Mouse (Mus musculus) MEL (cell line): ENCODE measurements around the gene Zc3hc1. TPM values are rescaled to one million over a fixed set of nuclear protein-coding genes. Genes with fewer than 3 reads are reported as not detected.

Experiments used
- DNase-seq: peaks from one replicate; pipeline ENCODE4 v3.0.0; 2011; ENCODE audit warnings: low read depth, low spot score
- H3K27ac ChIP-seq: 2 replicates; pipeline ENCODE4 v1.5.1; 2012; ENCODE audit warnings: low read depth, mild to moderate bottlenecking, control low read depth, low read length, moderate library complexity; ENCODE audit not compliant: control insufficient read depth
- H3K27me3 ChIP-seq, 2 experiments: fragments of 150-350 bp in 1 of 2; sonication (generic) in 1 of 2; 2 replicates each; pipeline ENCODE4 v1.6.1; 2012; ENCODE audit warnings: low read length in 2 of 2, mild to moderate bottlenecking in 2 of 2, improper control_type of control experiment in 1 of 2, moderate library complexity in 1 of 2; ENCODE audit not compliant: insufficient read depth in 2 of 2, control insufficient read depth in 1 of 2
- H3K36me3 ChIP-seq, 2 experiments: 2 replicates each; pipeline ENCODE4 v1.6.1; 2012 to 2014; ENCODE audit warnings: low read length in 2 of 2, improper control_type of control experiment in 1 of 2, inconsistent platforms in 1 of 2, mild to moderate bottlenecking in 1 of 2; ENCODE audit not compliant: insufficient read depth in 2 of 2, control insufficient read depth in 1 of 2
- H3K4me1 ChIP-seq, 2 experiments: fragments of 150-350 bp in 1 of 2; sonication (generic) in 1 of 2; 2 replicates each; pipeline ENCODE4 v1.6.1; 2012; ENCODE audit warnings: low read length in 2 of 2, improper control_type of control experiment in 1 of 2, mild to moderate bottlenecking in 1 of 2; ENCODE audit not compliant: insufficient read depth in 2 of 2, control insufficient read depth in 1 of 2
- H3K4me3 ChIP-seq, 2 experiments: fragments of 150-350 bp in 1 of 2; sonication (generic) in 1 of 2; 2 replicates each; pipeline ENCODE4 v1.5.1; 2012; ENCODE audit warnings: low read depth in 2 of 2, low read length in 2 of 2, mild to moderate bottlenecking in 2 of 2, moderate library complexity in 2 of 2, control low read depth in 1 of 2, improper control_type of control experiment in 1 of 2; ENCODE audit not compliant: control insufficient read depth in 1 of 2, insufficient read depth in 1 of 2
- H3K79me2 ChIP-seq: 2 replicates; pipeline ENCODE4 v1.6.1; 2012; ENCODE audit warnings: mild to moderate bottlenecking, low read length, moderate library complexity; ENCODE audit not compliant: control insufficient read depth, poor library complexity, insufficient read depth
- H3K9ac ChIP-seq: 2 replicates; pipeline ENCODE4 v1.6.1; 2012; ENCODE audit warnings: low read depth, mild to moderate bottlenecking, control low read depth, low read length, moderate library complexity; ENCODE audit not compliant: control insufficient read depth, poor library complexity, severe bottlenecking
- H3K9me3 ChIP-seq: fragments of 150-350 bp; sonication (generic); replicated peaks from 2 replicates; pipeline ENCODE4 v1.6.1; 2012; ENCODE audit warnings: mild to moderate bottlenecking, low read length, improper control_type of control experiment, moderate library complexity; ENCODE audit not compliant: insufficient read depth
- CHD1 ChIP-seq: IDR thresholded peaks from 2 replicates; pipeline ENCODE4 v1.6.1; 2012; ENCODE audit warnings: low read depth, mild to moderate bottlenecking, inconsistent platforms, low read length, improper control_type of control experiment
- CTCF ChIP-seq, 3 experiments: IDR thresholded peaks in 2 of 3; conservative IDR thresholded peaks in 1 of 3; 2 replicates each; pipeline ENCODE4 v1.5.1; 2011 to 2012; ENCODE audit warnings: low read length in 3 of 3, low read depth in 2 of 3, mild to moderate bottlenecking in 2 of 3, improper control_type of control experiment in 1 of 3, inconsistent platforms in 1 of 3, mixed read lengths in 1 of 3, moderate library complexity in 1 of 3; ENCODE audit not compliant: control insufficient read depth in 1 of 3, insufficient read depth in 1 of 3, poor library complexity in 1 of 3, severe bottlenecking in 1 of 3
- ETS1 ChIP-seq: IDR thresholded peaks from 2 replicates; pipeline ENCODE4 v1.6.1; 2012; ENCODE audit warnings: low read depth, mild to moderate bottlenecking, inconsistent platforms, low read length, improper control_type of control experiment, moderate library complexity
- HCFC1 ChIP-seq: IDR thresholded peaks from 2 replicates; pipeline ENCODE4 v1.6.1; 2012; ENCODE audit warnings: low read depth, mild to moderate bottlenecking, inconsistent platforms, low read length, improper control_type of control experiment, moderate library complexity
- JUND ChIP-seq: IDR thresholded peaks from 2 replicates; pipeline ENCODE4 v1.6.1; 2011; ENCODE audit warnings: low read depth, mild to moderate bottlenecking, improper control_type of control experiment, low read length
- KAT2A ChIP-seq: conservative IDR thresholded peaks from 2 replicates; pipeline ENCODE4 v1.6.1; 2012; ENCODE audit warnings: low read depth, low read length, improper control_type of control experiment, inconsistent platforms
- MAFK ChIP-seq: IDR thresholded peaks from 2 replicates; pipeline ENCODE4 v1.6.1; 2011; ENCODE audit warnings: low read depth, mild to moderate bottlenecking, low read length, improper control_type of control experiment, borderline replicate concordance
- MAX ChIP-seq: IDR thresholded peaks from 2 replicates; pipeline ENCODE4 v1.6.1; 2011; ENCODE audit warnings: low read length, improper control_type of control experiment
- MEF2A ChIP-seq: IDR thresholded peaks from 2 replicates; pipeline ENCODE4 v1.6.1; 2014; ENCODE audit warnings: low read depth, mild to moderate bottlenecking, inconsistent platforms, low read length, improper control_type of control experiment; ENCODE audit not compliant: poor library complexity, insufficient replicate concordance, severe bottlenecking; ENCODE audit errors: extremely low read depth
- NELFE ChIP-seq: IDR thresholded peaks from 2 replicates; pipeline ENCODE4 v1.6.1; 2011; ENCODE audit warnings: low read depth, low read length, improper control_type of control experiment
- POLR2A ChIP-seq, 2 experiments: IDR thresholded peaks; 2 replicates each; pipeline ENCODE4 v1.6.1; 2011 to 2012; ENCODE audit warnings: low read length in 2 of 2, mild to moderate bottlenecking in 2 of 2, control low read depth in 1 of 2, improper control_type of control experiment in 1 of 2, low read depth in 1 of 2, moderate library complexity in 1 of 2; ENCODE audit not compliant: control insufficient read depth in 1 of 2, insufficient read depth in 1 of 2, poor library complexity in 1 of 2
- RAD21 ChIP-seq: IDR thresholded peaks from 2 replicates; pipeline ENCODE4 v1.6.1; 2011; ENCODE audit warnings: mild to moderate bottlenecking, low read depth, low read length, improper control_type of control experiment
- RCOR1 ChIP-seq: IDR thresholded peaks from 2 replicates; pipeline ENCODE4 v1.6.1; 2012; ENCODE audit warnings: low read depth, mild to moderate bottlenecking, inconsistent platforms, low read length, improper control_type of control experiment
- SIN3A ChIP-seq: IDR thresholded peaks from 2 replicates; pipeline ENCODE4 v1.6.1; 2012; ENCODE audit warnings: low read length, improper control_type of control experiment, inconsistent platforms
- TAL1 ChIP-seq: IDR thresholded peaks from 2 replicates; pipeline ENCODE4 v1.6.1; 2012; ENCODE audit warnings: mild to moderate bottlenecking, inconsistent platforms, low read length, moderate library complexity, mixed read lengths
- TBP ChIP-seq: IDR thresholded peaks from 2 replicates; pipeline ENCODE4 v1.8.0; 2011; ENCODE audit warnings: low read depth, low read length, improper control_type of control experiment
- TCF12 ChIP-seq: IDR thresholded peaks from 2 replicates; pipeline ENCODE4 v1.6.1; 2014; ENCODE audit warnings: low read depth, mild to moderate bottlenecking, inconsistent platforms, low read length, improper control_type of control experiment, moderate library complexity
- USF1 ChIP-seq: IDR thresholded peaks from 2 replicates; pipeline ENCODE4 v1.6.1; 2014; ENCODE audit warnings: low read depth, mild to moderate bottlenecking, inconsistent platforms, low read length, improper control_type of control experiment, moderate library complexity
- USF2 ChIP-seq, 2 experiments: IDR thresholded peaks; 2 replicates each; pipeline ENCODE4 v1.6.1; 2011 to 2012; ENCODE audit warnings: improper control_type of control experiment in 2 of 2, low read length in 2 of 2, borderline replicate concordance in 1 of 2, inconsistent platforms in 1 of 2, low read depth in 1 of 2, mild to moderate bottlenecking in 1 of 2; ENCODE audit not compliant: insufficient read depth in 1 of 2
- polyA plus RNA-seq, 2 experiments: library from polyadenylated mRNA; stranded (reverse) in 1 of 2; unstranded in 1 of 2; fragments of >175 nt in 1 of 2; fragments of >200 nt in 1 of 2; gene quantifications; 2 replicates each; pipeline versions ENCODE4 v1.2.1 to v1.2.4; 2012; ENCODE audit warnings: low replicate concordance in 2 of 2, low read depth in 1 of 2; ENCODE audit not compliant: insufficient read length in 2 of 2, insufficient read depth in 1 of 2, missing spikeins in 1 of 2
- total RNA-seq: library from RNA; depleted of rRNA; stranded (reverse); fragments of 300-350 nt; gene quantifications from 2 replicates; pipeline ENCODE4 v1.2.3, GENCODE M21; 2012

Zc3hc1 gene
- total and polyA plus RNA-seq, 3 experiments, result 59.8 to 87.7 TPM; not detected in 1

- H3K4me1 ChIP-seq, result peaks cover 0 to 15% of the 10 kb centered on the region in 2 experiments; a peak in 2 of 4 replicates
- H3K4me3 ChIP-seq, result no peak overlapping the region
- peak; percentile 18 for DNase-seq
- 0 out of 4 replicates have a peak, but pooled peaks cover 0 to 3% of the 10 kb centered on the region in 2 experiments for H3K36me3 ChIP-seq
- TF ChIP-seq USF2 (IDR thresholded peaks at IDR 0.05; ENCODE audit: borderline replicate concordance in 1 of 2, insufficient read depth in 1 of 2, low read depth in 1 of 2, low read length in 2 of 2), result no peak
- no peak for TF ChIP-seq MEF2A
- no peak for TF ChIP-seq CHD1
- TF ChIP-seq USF1, result no peak
- no peak for TF ChIP-seq RAD21
- TF ChIP-seq ETS1, result no peak
- H3K9me3 ChIP-seq, result no peaks in the 10 kb centered on the region
- no peak overlapping the region for H3K27ac ChIP-seq
- H3K27me3 ChIP-seq, result no peaks in the 10 kb centered on the region
- no peaks in the 10 kb centered on the region for H3K79me2 ChIP-seq
- H3K9ac ChIP-seq, result no peak overlapping the region
Observed at GRCm38 (mm10) chr6:30340231-30340873, 50.5 kb downstream of the Zc3hc1 start.

- H3K9ac ChIP-seq, result peak overlapping the region; percentile 51
- H3K27me3 ChIP-seq, result 0 out of 4 replicates have a peak, but pooled peaks cover 0 to 2% of the 10 kb centered on the region in 2 experiments
- H3K9me3 ChIP-seq, result no peaks in the 10 kb centered on the region
- 0 out of 4 replicates have a peak, but pooled peaks cover 0 to 3% of the 10 kb centered on the region in 2 experiments for H3K36me3 ChIP-seq
- TF ChIP-seq POLR2A (IDR thresholded peaks at IDR 0.05; ENCODE audit: control insufficient read depth in 1 of 2, insufficient read depth in 1 of 2, low read depth in 1 of 2, low read length in 2 of 2, poor library complexity in 1 of 2) (peak; percentile 34 to 57; a peak in 3 of 4 replicates), NELFE (peak; percentile 33; the same call in 1 of the 2 replicates), TCF12 (0 out of 2 replicates have a peak, but pooled peaks have one; percentile 14), MAX (peak; percentile 47; the same call in 1 of the 2 replicates), KAT2A (no peak), HCFC1 (peak; percentile 68), SIN3A (peak; percentile 16; the same call in 1 of the 2 replicates), MAFK (no peak), TBP (0 out of 2 replicates have a peak, but pooled peaks have one; percentile 21), MEF2A (no peak), CTCF (IDR thresholded peaks at IDR 0.05 in 2 of 3, conservative IDR thresholded peaks at IDR 0.05 in 1 of 3; ENCODE audit: control insufficient read depth in 1 of 3, insufficient read depth in 1 of 3, low read depth in 2 of 3, low read length in 3 of 3, poor library complexity in 1 of 3, severe bottlenecking in 1 of 3) (peak in 1 of 3 experiments; percentile 5; a peak in 2 of 6 replicates), TAL1 (no peak), RCOR1 (0 out of 2 replicates have a peak, but pooled peaks have one; percentile 2), JUND (no peak)
- H3K79me2 ChIP-seq, result no peaks in the 10 kb centered on the region
- peak overlapping the region; percentile 43 to 68 for H3K4me3 ChIP-seq
- peak overlapping the region; percentile 48 for H3K27ac ChIP-seq
- H3K4me1 ChIP-seq, result peaks cover 0 to 19% of the 10 kb centered on the region in 2 experiments; a peak in 2 of 4 replicates
- peak; percentile 82 for DNase-seq
Observed at GRCm38 (mm10) chr6:30336912-30337311, 53.9 kb downstream of the Zc3hc1 start.
